Mouse (Mus musculus): ENCODE data around the gene Gm8994.
"Not testable (repeated sequence)": the region's sequence is repeated elsewhere in the genome, so short reads cannot be mapped to it uniquely, and the experiment has no call there.

The Gm8994 gene

GRCm38 (mm10) chr6:136327239-136327638 is at the start of gene Gm8994:
Gene Gm8994, plus strand, starts transcription at chr6:136327539.
- not testable (repeated sequence) for H3K27me3 ChIP-seq (ENCODE audit: insufficient read depth, low read length); H3K4me1 ChIP-seq (replicated peaks; ENCODE audit: low read depth, low read length); H3K9me3 ChIP-seq (ENCODE audit: low read length); H3K4me3 ChIP-seq (replicated peaks; ENCODE audit: low read length); H3K36me3 ChIP-seq (ENCODE audit: insufficient read depth, low read length)

- Histone ChIP-seq H3K4me1 (replicated peaks; ENCODE audit: low read depth, low read length) (no peaks in the 10 kb centered on the region), H3K27me3 (ENCODE audit: insufficient read depth, low read length) (no peaks in the 10 kb centered on the region), H3K36me3 (ENCODE audit: insufficient read depth, low read length) (no peaks in the 10 kb centered on the region), H3K4me3 (replicated peaks; ENCODE audit: low read length) (no peak overlapping the region), H3K9me3 (ENCODE audit: low read length) (no peaks in the 10 kb centered on the region)
- TF ChIP-seq CTCF (conservative IDR thresholded peaks at IDR 0.05; ENCODE audit: low read length): no peak
- TF ChIP-seq NANOG (IDR thresholded peaks at IDR 0.05; ENCODE audit: borderline replicate concordance, low read length): no peak
- TF ChIP-seq POU5F1 (IDR thresholded peaks at IDR 0.05; ENCODE audit: borderline replicate concordance, low read length): no peak
Observed at GRCm38 (mm10) chr6:136277685-136278084, 49.7 kb upstream of the Gm8994 start.

- no peaks in the 10 kb centered on the region for H3K27me3 ChIP-seq (ENCODE audit: insufficient read depth, low read length)
- peaks cover 4% of the 10 kb centered on the region; the same call in 1 of the 2 replicates for H3K4me1 ChIP-seq (replicated peaks; ENCODE audit: low read depth, low read length)
- no peak overlapping the region for H3K4me3 ChIP-seq (replicated peaks; ENCODE audit: low read length)
- no peaks in the 10 kb centered on the region for H3K9me3 ChIP-seq (ENCODE audit: low read length)
- TF ChIP-seq CTCF (conservative IDR thresholded peaks at IDR 0.05; ENCODE audit: low read length): no peak
- no peak for TF ChIP-seq POU5F1 (IDR thresholded peaks at IDR 0.05; ENCODE audit: borderline replicate concordance, low read length)
- no peak for TF ChIP-seq NANOG (IDR thresholded peaks at IDR 0.05; ENCODE audit: borderline replicate concordance, low read length)
- no peaks in the 10 kb centered on the region for H3K36me3 ChIP-seq (ENCODE audit: insufficient read depth, low read length)
Observed at GRCm38 (mm10) chr6:136284565-136284964, 42.8 kb upstream of the Gm8994 start.

- TF ChIP-seq CTCF (conservative IDR thresholded peaks at IDR 0.05; ENCODE audit: low read length) (no peak), NANOG (IDR thresholded peaks at IDR 0.05; ENCODE audit: borderline replicate concordance, low read length) (no peak), POU5F1 (IDR thresholded peaks at IDR 0.05; ENCODE audit: borderline replicate concordance, low read length) (no peak)
- no peaks in the 10 kb centered on the region for H3K27me3 ChIP-seq (ENCODE audit: insufficient read depth, low read length)
- no peaks in the 10 kb centered on the region for H3K9me3 ChIP-seq (ENCODE audit: low read length)
- no peak overlapping the region for H3K4me3 ChIP-seq (replicated peaks; ENCODE audit: low read length)
- peaks cover 4% of the 10 kb centered on the region; the same call in 1 of the 2 replicates for H3K4me1 ChIP-seq (replicated peaks; ENCODE audit: low read depth, low read length)
- H3K36me3 ChIP-seq (ENCODE audit: insufficient read depth, low read length): no peaks in the 10 kb centered on the region
Observed at GRCm38 (mm10) chr6:136286180-136286579, 41.2 kb upstream of the Gm8994 start.

- TF ChIP-seq POU5F1 (IDR thresholded peaks at IDR 0.05; ENCODE audit: borderline replicate concordance, low read length) (no peak), NANOG (IDR thresholded peaks at IDR 0.05; ENCODE audit: borderline replicate concordance, low read length) (no peak), CTCF (conservative IDR thresholded peaks at IDR 0.05; ENCODE audit: low read length) (no peak)
- H3K9me3 ChIP-seq (ENCODE audit: low read length): no peaks in the 10 kb centered on the region
Observed at GRCm38 (mm10) chr6:136286589-136286988, 40.8 kb upstream of the Gm8994 start.

GRCm38 (mm10) chr6:136291424-136291823 is 35.9 kb upstream of the Gm8994 start:
- TF ChIP-seq POU5F1 (IDR thresholded peaks at IDR 0.05; ENCODE audit: borderline replicate concordance, low read length) (no peak), CTCF (conservative IDR thresholded peaks at IDR 0.05; ENCODE audit: low read length) (no peak), NANOG (IDR thresholded peaks at IDR 0.05; ENCODE audit: borderline replicate concordance, low read length) (no peak)
- H3K27me3 ChIP-seq (ENCODE audit: insufficient read depth, low read length): peaks cover 3% of the 10 kb centered on the region; the same call in 1 of the 2 replicates
- no peaks in the 10 kb centered on the region for H3K36me3 ChIP-seq (ENCODE audit: insufficient read depth, low read length)
- H3K4me3 ChIP-seq (replicated peaks; ENCODE audit: low read length): no peak overlapping the region
- no peaks in the 10 kb centered on the region for H3K9me3 ChIP-seq (ENCODE audit: low read length)
- no peaks in the 10 kb centered on the region for H3K4me1 ChIP-seq (replicated peaks; ENCODE audit: low read depth, low read length)

More at GRCm38 (mm10) chr6:136286589-136286988, 40.8 kb upstream of the Gm8994 start:
- H3K4me1 ChIP-seq (replicated peaks; ENCODE audit: low read depth, low read length): peaks cover 4% of the 10 kb centered on the region; the same call in 1 of the 2 replicates
- no peak overlapping the region for H3K4me3 ChIP-seq (replicated peaks; ENCODE audit: low read length)
- no peaks in the 10 kb centered on the region for H3K36me3 ChIP-seq (ENCODE audit: insufficient read depth, low read length)
- H3K27me3 ChIP-seq (ENCODE audit: insufficient read depth, low read length): no peaks in the 10 kb centered on the region

GRCm38 (mm10) chr6:136291951-136292714 is 35.2 kb upstream of the Gm8994 start:
- Histone ChIP-seq H3K27me3 (ENCODE audit: insufficient read depth, low read length) (peaks cover 3% of the 10 kb centered on the region; the same call in 1 of the 2 replicates), H3K4me1 (replicated peaks; ENCODE audit: low read depth, low read length) (no peaks in the 10 kb centered on the region), H3K36me3 (ENCODE audit: insufficient read depth, low read length) (no peaks in the 10 kb centered on the region), H3K4me3 (replicated peaks; ENCODE audit: low read length) (no peak overlapping the region), H3K9me3 (ENCODE audit: low read length) (no peaks in the 10 kb centered on the region)
- no peak for TF ChIP-seq NANOG (IDR thresholded peaks at IDR 0.05; ENCODE audit: borderline replicate concordance, low read length)
- no peak for TF ChIP-seq CTCF (conservative IDR thresholded peaks at IDR 0.05; ENCODE audit: low read length)
- TF ChIP-seq POU5F1 (IDR thresholded peaks at IDR 0.05; ENCODE audit: borderline replicate concordance, low read length): no peak

- Histone ChIP-seq H3K4me3 (replicated peaks; ENCODE audit: low read length) (no peak overlapping the region), H3K27me3 (ENCODE audit: insufficient read depth, low read length) (peaks cover 3% of the 10 kb centered on the region; the same call in 1 of the 2 replicates), H3K4me1 (replicated peaks; ENCODE audit: low read depth, low read length) (no peaks in the 10 kb centered on the region), H3K36me3 (ENCODE audit: insufficient read depth, low read length) (no peaks in the 10 kb centered on the region), H3K9me3 (ENCODE audit: low read length) (no peaks in the 10 kb centered on the region)
- no peak for TF ChIP-seq POU5F1 (IDR thresholded peaks at IDR 0.05; ENCODE audit: borderline replicate concordance, low read length)
- peak; percentile 86 for TF ChIP-seq CTCF (conservative IDR thresholded peaks at IDR 0.05; ENCODE audit: low read length)
Observed at GRCm38 (mm10) chr6:136293700-136294099, 33.6 kb upstream of the Gm8994 start.

- no peak for TF ChIP-seq CTCF (conservative IDR thresholded peaks at IDR 0.05; ENCODE audit: low read length)
- TF ChIP-seq NANOG (IDR thresholded peaks at IDR 0.05; ENCODE audit: borderline replicate concordance, low read length): no peak
- no peak for TF ChIP-seq POU5F1 (IDR thresholded peaks at IDR 0.05; ENCODE audit: borderline replicate concordance, low read length)
- Histone ChIP-seq H3K36me3 (ENCODE audit: insufficient read depth, low read length) (no peaks in the 10 kb centered on the region), H3K27me3 (ENCODE audit: insufficient read depth, low read length) (peaks cover 3% of the 10 kb centered on the region; the same call in 1 of the 2 replicates), H3K9me3 (ENCODE audit: low read length) (no peaks in the 10 kb centered on the region), H3K4me1 (replicated peaks; ENCODE audit: low read depth, low read length) (no peaks in the 10 kb centered on the region), H3K4me3 (replicated peaks; ENCODE audit: low read length) (no peak overlapping the region)
Observed at GRCm38 (mm10) chr6:136295821-136296220, 31.5 kb upstream of the Gm8994 start.

Measured in E14TG2a.4 (cell line).